Mouse (Mus musculus): ENCODE measurements around the gene Camkk2. TPM values are rescaled to one million over a fixed set of nuclear protein-coding genes. Genes with fewer than 3 reads are reported as not detected.

The Camkk2 gene
- polyA plus RNA-seq, 2 experiments, result 35.0 to 39.3 TPM

- no peak overlapping the region for H3K27ac ChIP-seq (replicated peaks; ENCODE audit: low read depth, low read length)
- H3K9ac ChIP-seq (ENCODE audit: low read depth, low read length, severe bottlenecking), result no peak overlapping the region
- no peak overlapping the region for H3K4me3 ChIP-seq (replicated peaks; ENCODE audit: low read length)
- no peak for ATAC-seq (ENCODE audit: low FRiP score, low read depth)
- 74% methylated on average over 6 of the region's 6 CpGs for WGBS
- H3K27me3 ChIP-seq (ENCODE audit: control insufficient read depth, insufficient read depth, low read length), result no peaks in the 10 kb centered on the region
- no peak for DNase-seq (ENCODE audit: low spot score)
- H3K4me2 ChIP-seq (replicated peaks; ENCODE audit: low read depth, low read length, severe bottlenecking), result no peak overlapping the region
- H3K4me1 ChIP-seq (ENCODE audit: control insufficient read depth, insufficient read depth, low read length), result peaks cover 5% of the 10 kb centered on the region
- TF ChIP-seq POLR2A (IDR thresholded peaks at IDR 0.05; ENCODE audit: borderline replicate concordance, extremely low read depth, insufficient read depth, insufficient read length), result no peak
- no peaks in the 10 kb centered on the region for H3K36me3 ChIP-seq (ENCODE audit: control insufficient read depth, insufficient read depth, low read length)
- H3K9me3 ChIP-seq (ENCODE audit: control insufficient read depth, low read length), result no peaks in the 10 kb centered on the region
These were observed 77.1 kb downstream of the Camkk2 start for GRCm38 (mm10) chr5:122702156-122702555.

- no peak for TF ChIP-seq POLR2A (IDR thresholded peaks at IDR 0.05; ENCODE audit: borderline replicate concordance, extremely low read depth, insufficient read depth, insufficient read length)
- no peak for DNase-seq (ENCODE audit: low spot score)
- H3K4me1 ChIP-seq (ENCODE audit: control insufficient read depth, insufficient read depth, low read length), result no peaks in the 10 kb centered on the region
- H3K9me3 ChIP-seq (ENCODE audit: control insufficient read depth, low read length), result no peaks in the 10 kb centered on the region
- H3K27ac ChIP-seq (replicated peaks; ENCODE audit: low read depth, low read length), result no peak overlapping the region
- WGBS, result 50% methylated on average over 5 of the region's 5 CpGs
- H3K27me3 ChIP-seq (ENCODE audit: control insufficient read depth, insufficient read depth, low read length), result no peaks in the 10 kb centered on the region
- ATAC-seq (ENCODE audit: low FRiP score, low read depth), result no peak
- H3K4me3 ChIP-seq (replicated peaks; ENCODE audit: low read length), result no peak overlapping the region
- no peak overlapping the region for H3K4me2 ChIP-seq (replicated peaks; ENCODE audit: low read depth, low read length, severe bottlenecking)
- no peaks in the 10 kb centered on the region for H3K36me3 ChIP-seq (ENCODE audit: control insufficient read depth, insufficient read depth, low read length)
- H3K9ac ChIP-seq (ENCODE audit: low read depth, low read length, severe bottlenecking), result no peak overlapping the region
These were observed 78.4 kb downstream of the Camkk2 start for GRCm38 (mm10) chr5:122700837-122701212.

GRCm38 (mm10) chr5:122700109-122700836 is 78.9 kb downstream of the Camkk2 start:
- no peak for TF ChIP-seq POLR2A (IDR thresholded peaks at IDR 0.05; ENCODE audit: borderline replicate concordance, extremely low read depth, insufficient read depth, insufficient read length)
- no peaks in the 10 kb centered on the region for H3K36me3 ChIP-seq (ENCODE audit: control insufficient read depth, insufficient read depth, low read length)
- WGBS, result 64% methylated on average over 12 of the region's 12 CpGs
- H3K27ac ChIP-seq (replicated peaks; ENCODE audit: low read depth, low read length), result no peak overlapping the region
- H3K9ac ChIP-seq (ENCODE audit: low read depth, low read length, severe bottlenecking), result no peak overlapping the region
- no peak overlapping the region for H3K4me3 ChIP-seq (replicated peaks; ENCODE audit: low read length)
- no peaks in the 10 kb centered on the region for H3K27me3 ChIP-seq (ENCODE audit: control insufficient read depth, insufficient read depth, low read length)
- no peak overlapping the region for H3K4me2 ChIP-seq (replicated peaks; ENCODE audit: low read depth, low read length, severe bottlenecking)
- DNase-seq (ENCODE audit: low spot score), result no peak
- H3K9me3 ChIP-seq (ENCODE audit: control insufficient read depth, low read length), result no peaks in the 10 kb centered on the region
- no peak for ATAC-seq (ENCODE audit: low FRiP score, low read depth)
- no peaks in the 10 kb centered on the region for H3K4me1 ChIP-seq (ENCODE audit: control insufficient read depth, insufficient read depth, low read length)

- no peaks in the 10 kb centered on the region for H3K27me3 ChIP-seq (ENCODE audit: control insufficient read depth, insufficient read depth, low read length)
- H3K9me3 ChIP-seq (ENCODE audit: control insufficient read depth, low read length), result no peaks in the 10 kb centered on the region
- no peak for DNase-seq (ENCODE audit: low spot score)
- no peak overlapping the region for H3K9ac ChIP-seq (ENCODE audit: low read depth, low read length, severe bottlenecking)
- H3K4me2 ChIP-seq (replicated peaks; ENCODE audit: low read depth, low read length, severe bottlenecking), result no peak overlapping the region
- TF ChIP-seq POLR2A (IDR thresholded peaks at IDR 0.05; ENCODE audit: borderline replicate concordance, extremely low read depth, insufficient read depth, insufficient read length), result no peak
- no peaks in the 10 kb centered on the region for H3K36me3 ChIP-seq (ENCODE audit: control insufficient read depth, insufficient read depth, low read length)
- no peak for ATAC-seq (ENCODE audit: low FRiP score, low read depth)
- H3K27ac ChIP-seq (replicated peaks; ENCODE audit: low read depth, low read length), result no peak overlapping the region
- H3K4me1 ChIP-seq (ENCODE audit: control insufficient read depth, insufficient read depth, low read length), result no peaks in the 10 kb centered on the region
- 82% methylated on average over 9 of the region's 9 CpGs for WGBS
- H3K4me3 ChIP-seq (replicated peaks; ENCODE audit: low read length), result no peak overlapping the region
These were observed 80.5 kb downstream of the Camkk2 start for GRCm38 (mm10) chr5:122698701-122699060.

- H3K9me3 ChIP-seq (ENCODE audit: control insufficient read depth, low read length), result no peaks in the 10 kb centered on the region
- H3K27ac ChIP-seq (replicated peaks; ENCODE audit: low read depth, low read length), result no peak overlapping the region
- H3K36me3 ChIP-seq (ENCODE audit: control insufficient read depth, insufficient read depth, low read length), result no peaks in the 10 kb centered on the region
- DNase-seq (ENCODE audit: low spot score) (no peak), ATAC-seq (ENCODE audit: low FRiP score, low read depth) (no peak)
- H3K4me1 ChIP-seq (ENCODE audit: control insufficient read depth, insufficient read depth, low read length), result no peaks in the 10 kb centered on the region
- no peak for TF ChIP-seq POLR2A (IDR thresholded peaks at IDR 0.05; ENCODE audit: borderline replicate concordance, extremely low read depth, insufficient read depth, insufficient read length)
- 84% methylated on average over 10 of the region's 10 CpGs for WGBS
- H3K9ac ChIP-seq (ENCODE audit: low read depth, low read length, severe bottlenecking), result no peak overlapping the region
- H3K27me3 ChIP-seq (ENCODE audit: control insufficient read depth, insufficient read depth, low read length), result no peaks in the 10 kb centered on the region
- no peak overlapping the region for H3K4me2 ChIP-seq (replicated peaks; ENCODE audit: low read depth, low read length, severe bottlenecking)
- H3K4me3 ChIP-seq (replicated peaks; ENCODE audit: low read length), result no peak overlapping the region
These were observed 81.0 kb downstream of the Camkk2 start for GRCm38 (mm10) chr5:122698041-122698700.
